Mouse (Mus musculus) induced T-regulatory cell, adult 2 months (primary cell): Measurements from ENCODE around the gene Pik3r2.

Source experiments
- DNase-seq: peaks from one replicate; pipeline ENCODE4 v3.0.0-alpha.2; 2012; ENCODE audit warnings: low read depth

Gene Pik3r2

GRCm38 (mm10) chr8:70772890-70773289 lies 3.6 kb downstream of the Pik3r2 start:
- peak; percentile 38 for DNase-seq

DNA sequence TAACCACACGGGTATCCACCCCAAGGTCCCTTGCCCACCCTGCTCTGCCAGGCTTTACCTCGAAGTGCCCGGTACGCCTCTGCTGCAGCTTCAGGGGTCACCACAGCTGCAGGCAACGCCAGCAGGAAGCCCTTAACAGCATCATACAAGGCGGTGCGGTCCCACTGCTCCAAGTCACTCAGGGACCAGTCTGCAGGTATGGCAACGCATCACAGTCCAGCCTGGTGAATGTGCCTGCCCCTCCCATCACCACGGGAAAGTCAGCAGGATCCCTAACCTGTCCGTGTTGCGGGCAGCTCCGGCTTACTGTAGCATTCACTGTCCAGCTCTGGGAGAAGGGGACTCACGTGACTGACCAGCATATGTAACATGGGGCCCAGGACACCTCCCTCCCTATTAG lies 4.4 kb downstream of the Pik3r2 start:
- no peak for DNase-seq

DNA sequence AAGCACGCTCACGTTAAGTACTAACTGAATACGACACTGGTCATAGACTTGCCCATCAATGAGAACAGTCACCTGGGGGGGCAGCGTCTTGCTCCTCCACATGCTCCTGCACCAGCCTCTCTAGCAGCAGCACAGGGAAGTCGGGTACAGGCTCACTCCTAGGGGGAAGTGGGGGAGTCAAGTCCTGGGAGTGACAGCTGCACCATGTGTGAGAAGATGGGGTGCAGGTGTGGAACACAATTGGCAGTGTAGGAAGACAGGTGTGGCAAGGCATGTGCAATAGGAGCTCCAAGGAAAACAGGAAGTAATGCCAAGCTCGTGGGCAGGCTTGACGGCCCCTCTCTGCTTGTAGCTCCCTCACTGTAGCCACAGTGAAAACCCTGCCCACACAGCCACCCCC lies 5.3 kb downstream of the Pik3r2 start:
- no peak for DNase-seq

GRCm38 (mm10) chr8:70770748-70771147 lies 5.8 kb downstream of the Pik3r2 start:
- no peak for DNase-seq

- DNase-seq, result no peak
Measured at GRCm38 (mm10) chr8:70769858-70770257, 6.7 kb downstream of the Pik3r2 start.

DNA sequence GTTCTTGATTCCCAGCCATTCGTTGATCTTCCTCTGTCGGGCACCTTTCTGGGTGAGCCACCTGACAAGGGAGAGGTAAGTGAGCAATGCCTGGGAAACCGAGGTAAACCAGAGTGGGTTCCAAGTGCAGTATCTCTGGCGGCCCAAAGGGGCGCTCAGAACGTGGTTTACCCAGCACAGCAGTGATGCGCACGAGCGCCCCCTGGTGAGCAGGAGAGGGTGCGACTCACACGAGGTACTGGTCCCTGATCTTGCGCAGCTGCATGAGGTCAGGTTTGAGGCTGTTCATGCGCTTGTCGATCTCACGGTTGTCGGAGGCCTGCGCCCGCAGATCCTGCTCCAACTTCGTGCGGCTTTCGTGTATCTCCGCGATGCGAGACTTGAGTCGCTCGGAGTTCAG lies 7.2 kb downstream of the Pik3r2 start:
- peak; percentile 98 for DNase-seq

GRCm38 (mm10) chr8:70768956-70769355 lies 7.6 kb downstream of the Pik3r2 start:
- DNase-seq, result no peak

- no peak for DNase-seq
Measured at GRCm38 (mm10) chr8:70768231-70768776, 8.2 kb downstream of the Pik3r2 start.

DNA sequence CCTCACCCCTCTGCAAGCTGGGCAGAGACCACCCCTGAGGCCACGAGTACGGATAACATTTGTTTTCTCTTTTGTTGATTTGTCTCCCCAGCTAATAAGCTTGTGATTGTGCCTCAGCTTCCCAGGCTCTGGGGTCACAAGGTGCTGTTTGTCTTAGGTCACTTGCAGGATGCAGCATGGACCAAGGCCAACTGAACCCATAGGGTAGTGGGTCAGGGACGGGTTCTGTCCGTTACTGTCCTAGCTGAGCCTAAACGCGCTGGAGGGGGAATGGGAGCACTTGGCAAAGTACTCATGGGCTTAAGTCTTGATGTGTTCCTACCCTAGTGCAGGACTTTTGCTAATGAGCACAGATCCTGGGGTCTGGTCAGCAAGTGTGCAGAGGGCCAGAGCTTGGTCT lies 9.0 kb downstream of the Pik3r2 start:
- DNase-seq, result no peak

DNA sequence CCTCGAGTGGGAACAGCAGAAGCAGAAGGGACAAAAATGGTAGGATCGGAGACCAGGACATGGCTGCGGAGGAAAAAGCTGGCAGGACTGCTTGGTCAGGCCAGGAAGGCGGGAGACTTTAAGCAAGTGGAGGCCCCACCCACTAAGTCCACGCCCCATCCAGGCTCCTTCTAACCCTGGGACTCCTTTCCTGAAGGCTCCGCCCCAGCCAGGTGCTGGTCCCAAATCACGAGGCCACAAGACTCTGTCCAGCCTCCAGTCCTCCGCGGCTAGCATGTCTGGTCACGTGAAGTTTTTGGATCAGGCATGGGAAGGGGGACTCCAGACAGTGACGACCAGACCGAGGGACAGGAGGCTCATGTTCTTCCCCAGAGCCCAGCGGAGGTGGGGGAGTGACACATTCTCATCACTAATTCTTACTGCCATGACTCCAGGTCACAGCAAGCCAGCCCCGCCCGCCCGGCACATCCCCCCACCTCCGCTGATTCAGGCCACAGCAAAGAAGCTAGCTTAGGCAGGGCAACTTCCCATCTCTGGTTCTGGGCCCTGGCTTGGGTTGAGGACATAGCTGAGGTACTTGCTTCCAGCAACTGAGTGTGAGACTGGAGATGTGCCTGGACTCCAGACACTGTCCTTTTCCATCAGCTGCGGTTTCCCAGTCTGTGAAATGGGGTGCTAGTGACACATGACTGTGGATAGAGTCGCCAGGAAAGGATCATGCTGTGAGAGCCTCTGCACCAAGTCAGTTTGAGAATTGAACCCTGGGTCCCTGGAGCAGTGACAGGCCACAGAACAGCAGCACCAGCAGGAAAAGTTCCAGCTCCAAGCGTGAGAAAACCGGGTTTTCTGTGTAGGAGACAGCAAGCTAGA lies 9.7 kb downstream of the Pik3r2 start:
- DNase-seq, result peak; percentile 77

GRCm38 (mm10) chr8:70765838-70766570 lies 10.5 kb downstream of the Pik3r2 start:
- peak; percentile 84 for DNase-seq

DNA sequence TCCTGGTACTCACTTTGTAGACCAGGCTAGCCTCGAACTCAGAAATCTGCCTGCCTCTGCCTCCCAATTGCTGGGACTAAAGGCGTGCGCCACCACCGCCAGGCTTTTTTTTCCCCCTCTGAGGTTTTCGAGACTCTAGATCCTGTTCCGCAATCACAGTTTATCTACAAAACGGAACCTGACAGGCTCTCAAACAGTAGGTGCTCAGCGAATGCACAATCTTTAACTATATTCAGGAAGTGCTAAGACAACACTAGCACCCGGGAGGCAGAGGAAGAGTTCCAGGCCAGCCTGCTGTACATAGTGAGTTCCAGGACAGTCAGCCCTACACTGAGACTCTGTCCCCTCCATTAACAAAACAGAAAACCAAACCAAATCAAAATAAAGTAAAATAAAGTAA lies 11.2 kb downstream of the Pik3r2 start:
- peak; percentile 59 for DNase-seq

- DNase-seq, result no peak
Measured at GRCm38 (mm10) chr8:70764676-70765075, 11.8 kb downstream of the Pik3r2 start.

- DNase-seq, result no peak
Measured at GRCm38 (mm10) chr8:70764026-70764425, 12.5 kb downstream of the Pik3r2 start.

- DNase-seq, result peak; percentile 84
Measured at GRCm38 (mm10) chr8:70763354-70763753, 13.2 kb downstream of the Pik3r2 start.

GRCm38 (mm10) chr8:70762118-70762517 lies 14.4 kb downstream of the Pik3r2 start:
- no peak for DNase-seq

DNA sequence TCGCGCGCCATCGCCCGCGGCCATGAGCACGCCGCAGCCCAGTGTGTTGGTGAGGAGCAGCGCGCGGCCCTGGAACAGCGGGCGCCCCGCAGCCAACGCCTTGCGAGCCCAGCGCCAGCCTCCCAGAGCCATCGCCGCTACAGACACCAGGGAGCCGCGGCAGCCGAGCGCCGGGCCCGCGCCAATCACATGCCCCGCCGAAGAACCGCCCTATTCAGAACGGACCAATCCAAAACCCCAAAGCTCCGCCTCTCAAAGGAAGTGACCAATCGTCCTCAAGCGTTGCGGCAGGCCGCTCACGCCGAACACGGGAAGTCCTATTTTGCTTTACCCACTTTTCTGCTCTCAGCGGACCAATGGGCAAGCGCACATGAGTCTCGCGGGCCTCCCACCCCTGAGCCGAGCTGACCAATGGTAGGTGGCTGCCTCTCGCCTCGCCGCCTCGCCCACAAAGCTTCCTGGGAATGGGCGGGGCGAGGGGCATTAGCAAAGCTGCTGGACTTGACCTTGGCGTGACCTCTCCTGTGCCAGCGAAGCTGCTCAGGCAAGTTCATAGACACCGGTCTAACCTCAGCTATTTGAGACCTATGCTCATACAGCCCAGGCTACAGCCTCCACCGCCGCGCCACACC lies 15.6 kb downstream of the Pik3r2 start, which contains the start of gene Mpv17l2:
TSS of gene Mpv17l2 (minus strand) at position 172 of the 632 bp plus-strand sequence.
- DNase-seq, result peak; percentile 98

DNA sequence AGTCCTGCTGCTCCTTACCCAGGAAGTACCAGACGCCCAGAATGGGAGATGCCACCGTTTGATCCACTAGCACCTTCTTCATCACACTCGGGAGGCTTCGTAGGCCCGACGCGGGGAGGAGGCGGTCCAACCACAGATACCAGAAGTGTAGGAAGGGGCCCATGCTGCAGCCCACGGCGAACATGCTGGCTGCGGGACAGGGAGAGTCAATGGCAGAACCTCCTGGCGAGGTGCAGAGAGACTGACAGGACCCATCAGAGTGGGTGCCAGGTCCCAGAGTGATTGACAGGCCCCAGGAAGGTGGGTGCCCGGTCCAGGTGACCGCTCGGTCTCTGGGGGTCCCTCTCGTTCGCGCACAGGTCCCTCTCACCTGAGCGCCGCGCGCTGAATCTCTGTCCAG lies 16.2 kb downstream of the Pik3r2 start:
- peak; percentile 62 for DNase-seq

DNA sequence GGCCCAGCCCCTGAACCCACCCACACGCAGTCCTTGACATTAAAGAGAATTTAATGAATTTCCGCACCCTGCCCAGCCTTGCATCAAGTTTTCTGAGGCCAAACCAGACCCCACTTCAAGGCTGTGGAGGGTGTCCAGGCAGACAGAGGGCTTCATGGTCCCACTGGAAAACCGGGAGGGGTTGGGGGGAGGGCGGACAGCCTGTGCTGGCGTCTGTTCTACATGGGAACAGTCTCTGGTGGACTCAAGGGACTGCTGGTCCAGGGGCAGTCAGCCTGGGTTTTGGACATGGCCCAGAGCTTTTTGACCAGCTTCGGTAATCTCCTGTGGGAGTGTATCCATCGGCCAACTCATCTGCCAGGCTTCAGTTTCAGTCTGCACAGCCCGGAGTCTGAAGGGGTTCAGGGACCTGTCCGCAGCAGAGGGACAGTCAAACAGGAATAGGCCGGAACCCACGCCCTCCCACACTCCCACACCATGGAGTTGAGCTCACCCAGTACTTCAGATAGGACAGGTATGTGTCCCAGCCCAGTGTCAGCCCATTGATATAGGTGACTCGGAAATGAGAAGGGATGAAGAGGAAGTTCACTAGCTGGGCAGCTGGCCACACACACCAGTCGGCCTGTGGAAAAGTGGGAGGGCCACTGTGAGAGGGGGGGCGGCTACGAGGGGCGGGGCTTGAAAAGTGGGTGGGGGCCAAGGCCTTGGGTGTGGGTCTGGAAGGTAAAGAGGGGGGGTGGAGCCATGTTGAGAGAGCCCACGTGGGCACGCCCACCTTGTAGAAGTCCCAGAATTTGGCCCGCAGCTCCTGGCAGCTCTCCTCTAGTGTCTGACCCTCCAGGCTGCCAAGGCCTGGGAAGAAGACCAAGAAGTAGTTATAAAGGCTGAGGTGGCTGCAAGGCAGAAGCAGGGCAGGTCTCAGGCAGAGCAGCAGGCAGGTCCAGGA lies 17.6 kb downstream of the Pik3r2 start:
- DNase-seq, result no peak

- no peak for DNase-seq
Measured at GRCm38 (mm10) chr8:70758308-70758615, 18.3 kb downstream of the Pik3r2 start.

DNA sequence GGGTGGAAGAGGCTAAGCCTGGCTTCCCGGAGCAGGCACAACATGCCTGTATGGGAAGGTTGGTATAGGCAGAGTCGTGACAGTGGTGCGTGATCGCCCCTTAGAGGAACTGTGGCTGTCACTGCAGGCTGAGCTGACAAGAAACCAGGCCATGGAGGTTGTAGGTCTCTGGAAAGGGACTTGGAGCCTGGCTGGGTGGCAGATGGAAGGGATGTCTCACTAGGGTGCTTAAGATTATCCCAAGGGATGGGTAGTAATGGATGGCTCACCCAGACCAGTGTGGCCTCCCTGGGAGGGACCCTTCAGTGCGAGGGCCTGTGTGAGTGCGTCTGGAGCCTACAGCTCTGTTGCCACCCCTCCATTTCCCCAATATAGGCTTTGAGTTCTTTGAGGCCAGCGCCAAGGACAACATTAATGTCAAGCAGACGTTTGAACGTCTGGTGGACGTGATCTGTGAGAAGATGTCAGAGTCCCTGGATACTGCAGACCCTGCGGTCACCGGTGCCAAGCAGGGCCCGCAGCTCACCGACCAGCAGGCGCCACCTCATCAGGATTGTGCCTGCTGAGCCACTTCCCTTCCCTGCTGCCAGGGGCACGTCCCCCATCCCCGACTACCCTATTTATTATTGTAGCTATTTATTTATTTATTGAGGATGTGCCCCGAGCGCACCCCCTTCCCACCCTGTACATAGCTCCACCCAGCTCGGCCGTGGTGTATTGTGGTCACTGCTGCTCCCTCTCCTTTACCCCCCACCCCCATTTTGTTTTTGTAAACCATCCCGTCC lies 18.8 kb downstream of the Pik3r2 start:
- DNase-seq, result peak; percentile 55
